Mouse (Mus musculus): ENCODE measurements around the gene Klhdc8b. TPM values are rescaled to one million over a fixed set of nuclear protein-coding genes. Genes with fewer than 3 reads are reported as not detected.

Klhdc8b gene
- total RNA-seq, 1 experiment = 6.6 TPM

DNA sequence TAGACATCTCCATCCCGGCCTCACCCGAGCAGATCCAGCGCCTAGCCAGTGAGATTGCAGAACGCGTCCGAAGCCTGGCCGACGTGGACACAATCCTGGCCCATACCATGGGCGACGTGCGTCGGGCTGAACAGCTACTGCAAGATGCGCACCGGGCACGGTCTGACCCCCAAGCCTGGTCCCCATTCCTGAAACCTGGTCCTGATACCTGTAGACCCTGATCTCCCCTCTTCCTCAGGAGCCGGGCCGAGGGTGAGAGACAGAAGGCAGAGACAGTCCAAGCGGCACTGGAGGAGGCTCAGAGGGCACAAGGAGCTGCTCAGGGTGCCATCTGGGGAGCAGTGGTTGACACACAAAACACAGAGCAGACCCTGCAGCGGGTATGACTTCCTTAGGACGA, 27.8 kb upstream of the Klhdc8b start:
- in situ Hi-C loops (cut with MboI; ENCODE audit: low sequenced_read_pairs in 2 of 2, unreplicated experiment in 2 of 2) = no loop called here
- TF ChIP-seq ZNF384 (IDR thresholded peaks at IDR 0.05; ENCODE audit: low read depth, low read length) (no peak), ZC3H11A (IDR thresholded peaks at IDR 0.05; ENCODE audit: borderline replicate concordance, low read depth, low read length) (no peak), HCFC1 (IDR thresholded peaks at IDR 0.05; ENCODE audit: borderline replicate concordance, insufficient read depth, low read length) (no peak), MAFK (IDR thresholded peaks at IDR 0.05; ENCODE audit: insufficient read depth, low read depth, low read length) (no peak), CHD2 (IDR thresholded peaks at IDR 0.05; ENCODE audit: low read depth, low read length) (no peak)
- peaks cover 19% of the 10 kb centered on the region for H3K36me3 ChIP-seq (ENCODE audit: control insufficient read depth, insufficient read depth, low read length, poor library complexity, severe bottlenecking)
- DNase-seq (ENCODE audit: low read depth, low spot score) = no peak
- peak overlapping the region; percentile 5 to 13; a peak in 1 of 4 replicates for H3K4me3 ChIP-seq (ENCODE audit: insufficient read depth in 1 of 2, low read depth in 1 of 2, low read length in 2 of 2, poor library complexity in 1 of 2, severe bottlenecking in 1 of 2)
- no peaks in the 10 kb centered on the region for H3K9me3 ChIP-seq (ENCODE audit: control insufficient read depth, insufficient read depth, low read depth, low read length)
- H3K9ac ChIP-seq (ENCODE audit: insufficient read depth, low read depth, low read length, poor library complexity, severe bottlenecking) = peak overlapping the region; percentile 38; the same call in 1 of the 2 replicates
- H3K4me1 ChIP-seq (ENCODE audit: control insufficient read depth in 2 of 2, insufficient read depth in 2 of 2, low read length in 2 of 2, poor library complexity in 1 of 2) = peaks cover 3 to 14% of the 10 kb centered on the region in 2 experiments; a peak in 3 of 4 replicates
- H3K27ac ChIP-seq (ENCODE audit: insufficient read depth, low read depth, low read length, poor library complexity, severe bottlenecking) = no peak overlapping the region

DNA sequence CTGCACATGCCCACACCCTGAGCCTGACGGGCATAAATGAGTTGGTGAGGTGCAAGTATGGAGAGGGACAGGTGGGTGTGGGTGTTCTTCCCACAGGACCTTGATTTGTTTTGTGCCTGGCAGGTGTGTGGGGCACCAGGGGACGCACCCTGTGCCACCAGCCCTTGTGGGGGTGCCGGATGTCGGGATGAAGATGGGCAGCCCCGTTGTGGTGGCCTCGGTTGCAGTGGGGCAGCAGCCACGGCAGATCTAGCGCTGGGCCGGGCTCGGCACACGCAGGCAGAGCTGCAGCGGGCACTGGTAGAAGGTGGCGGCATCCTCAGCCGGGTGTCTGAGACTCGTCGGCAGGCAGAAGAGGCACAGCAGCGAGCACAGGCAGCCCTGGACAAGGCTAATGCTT, 27.0 kb upstream of the Klhdc8b start:
- H3K4me3 ChIP-seq (ENCODE audit: insufficient read depth in 1 of 2, low read depth in 1 of 2, low read length in 2 of 2, poor library complexity in 1 of 2, severe bottlenecking in 1 of 2) = peak overlapping the region; percentile 14 to 18; a peak in 2 of 4 replicates
- no peaks in the 10 kb centered on the region for H3K9me3 ChIP-seq (ENCODE audit: control insufficient read depth, insufficient read depth, low read depth, low read length)

DNA sequence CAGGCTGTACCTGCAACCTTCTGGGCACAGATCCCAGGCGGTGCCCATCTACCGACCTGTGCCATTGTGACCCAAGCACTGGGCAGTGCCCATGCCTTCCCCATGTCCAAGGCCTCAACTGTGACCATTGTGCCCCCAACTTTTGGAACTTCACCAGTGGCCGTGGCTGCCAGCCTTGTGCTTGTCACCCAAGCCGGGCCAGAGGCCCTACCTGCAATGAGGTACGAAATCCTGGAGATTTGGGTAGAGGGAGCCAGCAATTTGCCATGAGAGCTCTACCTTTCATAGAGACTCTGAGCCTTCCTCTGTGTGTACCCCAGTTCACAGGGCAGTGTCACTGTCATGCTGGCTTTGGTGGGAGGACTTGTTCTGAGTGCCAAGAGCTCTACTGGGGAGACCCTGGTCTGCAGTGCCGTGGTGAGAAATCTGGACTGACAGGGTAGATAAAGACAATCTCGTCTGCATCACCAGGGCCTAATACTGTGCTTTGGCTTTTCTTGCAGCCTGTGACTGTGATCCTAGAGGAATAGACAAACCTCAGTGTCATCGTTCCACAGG, 25.7 kb upstream of the Klhdc8b start:
- no peak overlapping the region for H3K27ac ChIP-seq (ENCODE audit: insufficient read depth, low read depth, low read length, poor library complexity, severe bottlenecking)
- no peak overlapping the region for H3K9ac ChIP-seq (ENCODE audit: insufficient read depth, low read depth, low read length, poor library complexity, severe bottlenecking)
- H3K4me3 ChIP-seq (ENCODE audit: insufficient read depth in 1 of 2, low read depth in 1 of 2, low read length in 2 of 2, poor library complexity in 1 of 2, severe bottlenecking in 1 of 2) = no peak overlapping the region
- in situ Hi-C loops (cut with MboI; ENCODE audit: low sequenced_read_pairs in 2 of 2, unreplicated experiment in 2 of 2) = no loop called here
- H3K4me1 ChIP-seq (ENCODE audit: control insufficient read depth in 2 of 2, insufficient read depth in 2 of 2, low read length in 2 of 2, poor library complexity in 1 of 2) = peaks cover 3 to 14% of the 10 kb centered on the region in 2 experiments; a peak in 3 of 4 replicates
- no peak for TF ChIP-seq CHD2 (IDR thresholded peaks at IDR 0.05; ENCODE audit: low read depth, low read length)
- TF ChIP-seq HCFC1 (IDR thresholded peaks at IDR 0.05; ENCODE audit: borderline replicate concordance, insufficient read depth, low read length) = no peak
- TF ChIP-seq ZNF384 (IDR thresholded peaks at IDR 0.05; ENCODE audit: low read depth, low read length) = no peak
- TF ChIP-seq MAFK (IDR thresholded peaks at IDR 0.05; ENCODE audit: insufficient read depth, low read depth, low read length) = no peak
- TF ChIP-seq ZC3H11A (IDR thresholded peaks at IDR 0.05; ENCODE audit: borderline replicate concordance, low read depth, low read length) = no peak
- H3K9me3 ChIP-seq (ENCODE audit: control insufficient read depth, insufficient read depth, low read depth, low read length) = no peaks in the 10 kb centered on the region
- DNase-seq (ENCODE audit: low read depth, low spot score) = no peak
- peaks cover 5% of the 10 kb centered on the region; the same call in 1 of the 2 replicates for H3K36me3 ChIP-seq (ENCODE audit: control insufficient read depth, insufficient read depth, low read length, poor library complexity, severe bottlenecking)

More for the DNA sequence above, 27.0 kb upstream of the Klhdc8b start:
- Histone ChIP-seq H3K36me3 (ENCODE audit: control insufficient read depth, insufficient read depth, low read length, poor library complexity, severe bottlenecking) (peaks cover 12% of the 10 kb centered on the region), H3K4me1 (ENCODE audit: control insufficient read depth in 2 of 2, insufficient read depth in 2 of 2, low read length in 2 of 2, poor library complexity in 1 of 2) (peaks cover 3 to 14% of the 10 kb centered on the region in 2 experiments; a peak in 3 of 4 replicates), H3K27ac (ENCODE audit: insufficient read depth, low read depth, low read length, poor library complexity, severe bottlenecking) (no peak overlapping the region), H3K9ac (ENCODE audit: insufficient read depth, low read depth, low read length, poor library complexity, severe bottlenecking) (0 out of 2 replicates have a peak overlapping the region, but pooled peaks have one; percentile 1)
- in situ Hi-C loops (cut with MboI; ENCODE audit: low sequenced_read_pairs in 2 of 2, unreplicated experiment in 2 of 2) = no loop called here
- no peak for DNase-seq (ENCODE audit: low read depth, low spot score)
- TF ChIP-seq MAFK (IDR thresholded peaks at IDR 0.05; ENCODE audit: insufficient read depth, low read depth, low read length) (no peak), HCFC1 (IDR thresholded peaks at IDR 0.05; ENCODE audit: borderline replicate concordance, insufficient read depth, low read length) (no peak), CHD2 (IDR thresholded peaks at IDR 0.05; ENCODE audit: low read depth, low read length) (no peak), ZNF384 (IDR thresholded peaks at IDR 0.05; ENCODE audit: low read depth, low read length) (no peak), ZC3H11A (IDR thresholded peaks at IDR 0.05; ENCODE audit: borderline replicate concordance, low read depth, low read length) (no peak)

DNA sequence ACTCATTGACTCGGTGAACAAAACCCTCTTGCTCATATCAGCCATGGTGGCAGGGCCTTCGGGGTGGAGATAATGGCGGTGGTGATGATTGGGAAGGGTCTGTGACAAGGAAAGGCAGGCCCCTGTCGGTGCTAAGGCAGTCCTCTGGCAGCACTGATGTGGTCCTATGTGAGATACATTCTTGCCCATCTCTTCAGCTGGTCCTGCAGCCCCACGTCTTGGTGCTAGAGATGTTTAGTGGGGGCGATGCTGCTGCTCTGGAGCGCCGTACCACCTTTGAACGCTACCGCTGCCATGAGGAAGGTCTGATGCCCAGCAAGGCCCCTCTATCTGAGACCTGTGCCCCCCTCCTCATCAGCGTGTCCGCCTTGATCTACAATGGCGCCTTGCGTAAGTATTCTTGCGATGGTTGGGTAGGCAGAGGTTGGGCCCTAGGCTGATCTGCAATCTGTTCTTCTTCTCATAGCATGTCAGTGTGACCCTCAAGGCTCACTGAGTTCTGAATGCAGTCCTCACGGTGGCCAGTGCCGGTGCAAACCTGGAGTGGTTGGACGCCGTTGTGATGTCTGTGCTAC, 24.0 kb upstream of the Klhdc8b start:
- no peak overlapping the region for H3K27ac ChIP-seq (ENCODE audit: insufficient read depth, low read depth, low read length, poor library complexity, severe bottlenecking)
- no peaks in the 10 kb centered on the region for H3K9me3 ChIP-seq (ENCODE audit: control insufficient read depth, insufficient read depth, low read depth, low read length)
- H3K4me1 ChIP-seq (ENCODE audit: control insufficient read depth in 2 of 2, insufficient read depth in 2 of 2, low read length in 2 of 2, poor library complexity in 1 of 2) = peaks cover 3 to 15% of the 10 kb centered on the region in 2 experiments; a peak in 3 of 4 replicates
- H3K4me3 ChIP-seq (ENCODE audit: insufficient read depth in 1 of 2, low read depth in 1 of 2, low read length in 2 of 2, poor library complexity in 1 of 2, severe bottlenecking in 1 of 2) = no peak overlapping the region
- H3K36me3 ChIP-seq (ENCODE audit: control insufficient read depth, insufficient read depth, low read length, poor library complexity, severe bottlenecking) = peaks cover 3% of the 10 kb centered on the region; the same call in 1 of the 2 replicates
- no peak for DNase-seq (ENCODE audit: low read depth, low spot score)
- H3K9ac ChIP-seq (ENCODE audit: insufficient read depth, low read depth, low read length, poor library complexity, severe bottlenecking) = no peak overlapping the region
- in situ Hi-C loops (cut with MboI; ENCODE audit: low sequenced_read_pairs in 2 of 2, unreplicated experiment in 2 of 2) = no loop called here
- TF ChIP-seq MAFK (IDR thresholded peaks at IDR 0.05; ENCODE audit: insufficient read depth, low read depth, low read length) (no peak), ZC3H11A (IDR thresholded peaks at IDR 0.05; ENCODE audit: borderline replicate concordance, low read depth, low read length) (no peak), CHD2 (IDR thresholded peaks at IDR 0.05; ENCODE audit: low read depth, low read length) (no peak)
